Mouse (Mus musculus) splenic B cell, adult 2 months (primary cell): ENCODE data around the gene Rpl14.

Source experiments
- DNase-seq: peaks from one replicate; pipeline ENCODE4 v3.0.0-alpha.2; 2011; ENCODE audit warnings: low read depth, low spot score
- H3K27me3 ChIP-seq: 2 replicates; pipeline ENCODE4 v1.6.1; 2012; ENCODE audit warnings: mild to moderate bottlenecking, low read length, moderate library complexity, mixed read lengths; ENCODE audit not compliant: control insufficient read depth, poor library complexity, insufficient read depth, severe bottlenecking
- H3K36me3 ChIP-seq: 2 replicates; pipeline ENCODE4 v1.6.1; 2012; ENCODE audit warnings: mild to moderate bottlenecking, low read length, moderate library complexity, mixed read lengths; ENCODE audit not compliant: control insufficient read depth, poor library complexity, insufficient read depth, severe bottlenecking

The Rpl14 gene

DNA sequence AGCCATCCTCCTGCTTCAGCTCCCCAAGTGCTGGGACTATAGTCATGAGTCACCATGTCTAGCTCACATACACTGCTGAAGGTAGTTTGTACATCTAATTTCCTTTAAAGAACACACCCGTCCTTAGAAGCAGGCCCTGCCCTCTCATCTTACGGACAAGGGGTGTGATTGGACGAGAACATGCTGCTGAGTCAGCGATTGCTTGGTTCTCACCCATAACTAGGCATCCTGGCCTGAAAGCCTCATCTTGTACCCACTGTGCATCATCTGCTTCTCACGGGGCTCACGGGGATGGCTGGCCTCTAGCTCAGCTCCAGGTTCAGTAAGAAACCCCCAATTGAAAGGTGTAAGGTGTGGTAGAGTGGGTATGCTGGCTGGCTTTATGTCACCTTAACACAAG is 42.8 kb downstream of the Rpl14 start:
- Histone ChIP-seq H3K27me3 (no peaks in the 10 kb centered on the region), H3K36me3 (no peaks in the 10 kb centered on the region)
- no peak for DNase-seq

DNA sequence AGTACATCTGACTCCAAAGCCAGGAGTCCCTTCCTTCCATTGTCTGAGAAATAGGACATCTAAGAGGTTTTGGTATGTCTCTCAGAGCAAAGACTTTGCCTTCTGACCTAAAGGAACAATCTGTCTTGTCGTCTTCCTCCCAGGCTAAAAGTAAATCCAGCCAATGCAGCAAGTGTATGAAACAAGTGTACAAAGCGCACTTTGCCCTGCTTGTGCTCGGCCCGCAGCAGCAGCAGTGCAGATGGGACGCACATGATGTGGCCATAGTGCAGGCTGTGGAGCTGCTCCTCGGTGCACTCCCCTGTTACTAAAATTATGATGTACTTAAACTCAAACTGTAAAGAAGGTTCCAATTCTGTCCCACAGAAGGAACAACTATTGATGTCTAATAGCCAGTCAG is 46.9 kb downstream of the Rpl14 start:
- no peaks in the 10 kb centered on the region for H3K36me3 ChIP-seq
- no peak for DNase-seq
- no peaks in the 10 kb centered on the region for H3K27me3 ChIP-seq

DNA sequence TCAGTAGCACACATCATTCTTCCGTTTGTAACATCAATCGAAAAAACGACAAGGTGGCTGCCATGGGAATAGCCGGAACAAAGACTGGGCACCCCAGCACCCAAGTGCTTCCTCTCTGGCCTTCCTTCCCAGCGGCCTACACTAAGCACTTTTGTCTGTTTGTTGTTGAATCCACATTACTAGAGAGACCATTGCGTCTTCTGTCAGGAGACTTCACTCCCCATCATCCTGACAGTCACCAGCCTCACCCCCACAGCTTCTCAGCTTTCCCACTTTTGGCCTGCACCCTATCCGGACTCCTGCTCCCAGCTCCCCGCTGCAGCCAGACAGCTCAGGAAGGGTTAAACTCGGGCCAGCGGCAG is 48.1 kb downstream of the Rpl14 start:
- no peak for DNase-seq
- Histone ChIP-seq H3K27me3 (no peaks in the 10 kb centered on the region), H3K36me3 (no peaks in the 10 kb centered on the region)

DNA sequence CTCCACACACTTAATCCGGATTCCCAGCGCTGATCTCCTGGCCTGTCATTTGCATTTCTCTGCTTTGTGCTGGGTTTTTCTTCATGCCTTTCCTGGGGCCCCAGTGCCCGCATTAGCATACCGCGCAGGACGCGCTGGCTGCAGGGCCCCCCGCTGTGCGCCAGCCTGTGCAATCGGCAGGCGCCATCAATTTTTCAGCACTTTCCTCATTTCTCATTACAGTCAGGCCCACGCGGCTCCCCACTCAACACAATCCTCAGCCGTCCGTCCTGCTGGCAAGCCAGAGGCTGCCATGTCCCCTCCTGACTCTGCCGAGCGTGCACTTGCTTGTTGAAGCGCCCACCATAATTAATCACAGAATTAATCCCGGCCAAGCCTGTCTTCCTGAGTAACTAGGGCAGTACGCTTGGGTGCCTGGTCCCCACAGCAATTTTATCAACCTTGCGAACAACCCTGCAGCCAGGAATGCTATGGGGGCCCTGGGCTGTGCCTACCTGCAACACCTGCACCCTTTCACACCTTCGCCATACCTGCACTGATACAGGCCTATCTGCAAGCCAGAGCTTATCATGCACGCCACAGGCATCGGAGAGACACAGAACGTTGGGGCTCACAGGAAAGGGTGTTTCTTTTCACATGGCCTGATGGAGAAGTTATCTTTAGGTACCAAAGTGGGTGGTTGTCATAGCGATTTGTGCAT is 48.6 kb downstream of the Rpl14 start:
- no peak for DNase-seq
- no peaks in the 10 kb centered on the region for H3K27me3 ChIP-seq
- H3K36me3 ChIP-seq = no peaks in the 10 kb centered on the region

DNA sequence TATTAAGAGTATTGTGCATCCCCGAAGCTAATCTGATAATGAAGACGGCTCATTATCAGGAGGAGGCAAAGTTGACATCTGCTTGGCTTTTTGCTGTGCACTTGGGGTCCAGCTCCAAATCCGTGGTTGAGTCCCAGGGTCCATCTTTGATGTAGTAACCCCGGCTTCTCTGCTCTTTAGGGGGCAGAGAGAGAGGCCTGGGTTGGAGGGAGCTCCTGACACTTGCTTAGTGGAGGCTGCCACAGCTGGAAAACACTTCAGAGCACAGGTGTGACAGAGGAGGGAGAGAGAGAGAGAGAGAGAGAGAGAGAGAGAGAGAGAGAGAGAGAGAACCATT is 49.1 kb downstream of the Rpl14 start:
- no peak for DNase-seq
- H3K27me3 ChIP-seq = no peaks in the 10 kb centered on the region
- H3K36me3 ChIP-seq = no peaks in the 10 kb centered on the region
